Mouse (Mus musculus): ENCODE results near the gene Snd1.

GRCm38 (mm10) chr6:28571946-28572345 lies 97.0 kb downstream of the Snd1 start:
- TF ChIP-seq CTCF (IDR thresholded peaks at IDR 0.05; ENCODE audit: control insufficient read depth, insufficient read depth, insufficient read length) (no peak), MYOG (IDR thresholded peaks at IDR 0.05; ENCODE audit: control insufficient read depth, extremely low read depth, insufficient read length) (no peak), USF1 (IDR thresholded peaks at IDR 0.05; ENCODE audit: low read depth) (no peak), CEBPB (IDR thresholded peaks at IDR 0.05; ENCODE audit: low read depth) (no peak), MAX (IDR thresholded peaks at IDR 0.05) (no peak), MYOD1 (IDR thresholded peaks at IDR 0.05; ENCODE audit: control insufficient read depth, insufficient read length, low read depth) (no peak), FOSL1 (IDR thresholded peaks at IDR 0.05; ENCODE audit: insufficient read depth, low read length, poor library complexity, severe bottlenecking) (no peak)

Data from C2C12 (cell line).